Mouse (Mus musculus): ENCODE measurements at regions not wholly inside any gene's neighbourhood (a gene's known extent, or its start where the extent isn't known, plus 50 kb on each side); places are given as distances from the start of the nearest gene placed in this dataset.

DNA sequence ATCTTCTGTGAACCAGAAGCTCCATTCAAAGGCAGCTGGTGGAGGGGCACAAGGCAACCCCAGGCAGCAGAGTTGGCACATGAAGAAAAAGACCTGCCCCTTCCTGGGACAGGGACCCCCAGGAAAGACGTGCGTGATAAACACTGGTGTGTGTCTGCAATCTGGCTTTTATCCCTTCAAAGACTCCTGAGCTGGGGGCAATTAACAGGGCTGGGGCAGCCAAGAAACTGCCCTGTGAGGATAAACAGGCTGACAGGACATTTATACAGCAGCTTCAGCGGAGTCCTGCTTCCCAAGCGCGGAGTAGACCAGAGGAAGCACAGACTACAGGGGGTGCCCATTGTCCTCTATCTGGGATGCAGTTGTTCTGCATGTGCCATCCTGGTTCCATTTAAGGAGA lies 167.0 kb downstream of the Chic2 start:
- Histone ChIP-seq H3K4me1 (ENCODE audit: control insufficient read depth, insufficient read depth, low read length) (0 out of 2 replicates have a peak, but pooled peaks cover 2% of the 10 kb centered on the region), H3K36me3 (ENCODE audit: control insufficient read depth, insufficient read depth, low read length) (no peaks in the 10 kb centered on the region), H3K27me3 (replicated peaks; ENCODE audit: control insufficient read depth, insufficient read depth, low read length) (no peaks in the 10 kb centered on the region), H3K4me3 (ENCODE audit: insufficient read depth, low read depth, low read length) (no peak overlapping the region), H3K27ac (ENCODE audit: insufficient read depth, low read depth, low read length) (no peak overlapping the region)
- WGBS: 55% methylated on average over 5 of the region's 5 CpGs
- TF ChIP-seq CTCF (conservative IDR thresholded peaks at IDR 0.05; ENCODE audit: insufficient read depth, insufficient read length, low read depth, low read length) (no peak), POLR2A (IDR thresholded peaks at IDR 0.05; ENCODE audit: low read depth, low read length) (no peak)
- no peak for DNase-seq

DNA sequence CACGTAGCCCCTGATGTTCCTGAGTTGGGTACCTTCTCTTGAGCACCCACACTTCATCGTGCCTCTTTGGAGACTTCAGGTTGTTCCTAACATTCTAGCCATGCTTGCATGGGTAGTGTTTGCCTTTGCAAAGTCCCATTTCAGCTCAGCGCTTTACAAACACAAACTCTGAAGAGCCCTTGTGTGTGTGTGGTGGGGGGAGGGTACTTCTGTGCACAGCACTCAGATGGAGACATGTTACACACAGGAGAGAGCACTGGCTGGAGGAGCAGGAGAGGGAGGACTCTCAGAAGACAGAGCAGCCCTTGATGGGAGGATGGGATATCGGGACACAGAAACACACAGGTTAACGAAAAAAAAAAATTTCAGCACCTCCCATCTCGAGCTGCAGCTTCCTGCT lies 167.4 kb downstream of the Chic2 start:
- Histone ChIP-seq H3K4me1 (ENCODE audit: control insufficient read depth, insufficient read depth, low read length) (0 out of 2 replicates have a peak, but pooled peaks cover 2% of the 10 kb centered on the region), H3K36me3 (ENCODE audit: control insufficient read depth, insufficient read depth, low read length) (no peaks in the 10 kb centered on the region), H3K4me3 (ENCODE audit: insufficient read depth, low read depth, low read length) (no peak overlapping the region), H3K27ac (ENCODE audit: insufficient read depth, low read depth, low read length) (no peak overlapping the region), H3K27me3 (replicated peaks; ENCODE audit: control insufficient read depth, insufficient read depth, low read length) (no peaks in the 10 kb centered on the region)
- 67% methylated on average over 6 of the region's 6 CpGs for WGBS
- TF ChIP-seq POLR2A (IDR thresholded peaks at IDR 0.05; ENCODE audit: low read depth, low read length) (no peak), CTCF (conservative IDR thresholded peaks at IDR 0.05; ENCODE audit: insufficient read depth, insufficient read length, low read depth, low read length) (no peak)
- DNase-seq: no peak

DNA sequence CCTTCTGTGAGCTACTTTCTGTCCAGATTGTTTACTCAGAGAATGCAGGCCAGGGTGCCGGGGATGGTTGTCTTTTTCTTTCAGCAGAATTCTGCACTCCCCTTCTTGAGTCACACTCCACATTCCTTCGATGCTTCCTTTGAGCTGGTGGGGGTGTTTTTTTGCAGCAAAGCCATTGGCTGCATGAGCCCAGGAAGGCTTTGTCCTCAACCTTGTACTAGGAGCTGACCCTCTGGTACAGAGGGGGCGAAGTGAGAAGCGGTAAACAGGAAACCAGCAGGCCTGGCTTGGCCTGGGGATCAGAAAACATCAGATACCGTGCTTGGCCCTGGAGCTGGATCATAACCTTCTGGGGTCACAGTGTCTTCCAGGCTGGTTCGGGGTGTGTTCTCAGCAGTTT lies 169.9 kb downstream of the Chic2 start:
- H3K27ac ChIP-seq (ENCODE audit: insufficient read depth, low read depth, low read length): peak overlapping the region; percentile 37; the same call in 1 of the 2 replicates
- DNase-seq: peak; percentile 81
- no peak overlapping the region for H3K4me3 ChIP-seq (ENCODE audit: insufficient read depth, low read depth, low read length)
- H3K36me3 ChIP-seq (ENCODE audit: control insufficient read depth, insufficient read depth, low read length): no peaks in the 10 kb centered on the region
- no peaks in the 10 kb centered on the region for H3K27me3 ChIP-seq (replicated peaks; ENCODE audit: control insufficient read depth, insufficient read depth, low read length)
- 37% methylated on average over 6 of the region's 6 CpGs for WGBS
- TF ChIP-seq CTCF (conservative IDR thresholded peaks at IDR 0.05; ENCODE audit: insufficient read depth, insufficient read length, low read depth, low read length) (no peak), POLR2A (IDR thresholded peaks at IDR 0.05; ENCODE audit: low read depth, low read length) (no peak)
- 0 out of 2 replicates have a peak, but pooled peaks cover 2% of the 10 kb centered on the region for H3K4me1 ChIP-seq (ENCODE audit: control insufficient read depth, insufficient read depth, low read length)

DNA sequence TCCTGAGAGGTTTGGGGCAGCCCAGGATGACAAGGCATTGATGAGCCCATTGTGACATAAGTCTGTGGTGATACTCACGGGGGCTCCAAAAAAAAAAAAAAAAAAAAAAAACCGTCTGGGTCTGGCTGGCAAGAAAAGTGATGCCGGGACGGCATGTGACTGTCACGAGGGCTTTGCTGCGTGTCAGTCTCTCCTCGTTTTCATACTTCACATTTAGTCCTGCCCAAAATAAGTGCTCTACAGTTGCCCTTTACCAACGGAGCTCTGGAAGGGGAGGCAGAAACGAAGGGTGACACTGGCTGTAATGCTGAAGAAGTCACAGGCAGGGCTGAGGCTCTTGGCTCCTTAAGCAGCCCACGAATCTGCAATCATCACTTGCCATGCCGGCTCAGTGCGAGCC lies 167.9 kb upstream of the Lnx1 start:
- Histone ChIP-seq H3K27me3 (replicated peaks; ENCODE audit: control insufficient read depth, insufficient read depth, low read length) (no peaks in the 10 kb centered on the region), H3K36me3 (ENCODE audit: control insufficient read depth, insufficient read depth, low read length) (no peaks in the 10 kb centered on the region), H3K27ac (ENCODE audit: insufficient read depth, low read depth, low read length) (no peak overlapping the region), H3K4me3 (ENCODE audit: insufficient read depth, low read depth, low read length) (no peak overlapping the region), H3K4me1 (ENCODE audit: control insufficient read depth, insufficient read depth, low read length) (0 out of 2 replicates have a peak, but pooled peaks cover 2% of the 10 kb centered on the region)
- 84% methylated on average over 12 of the region's 12 CpGs for WGBS
- no peak for DNase-seq
- TF ChIP-seq POLR2A (IDR thresholded peaks at IDR 0.05; ENCODE audit: low read depth, low read length) (no peak), CTCF (conservative IDR thresholded peaks at IDR 0.05; ENCODE audit: insufficient read depth, insufficient read length, low read depth, low read length) (no peak)

DNA sequence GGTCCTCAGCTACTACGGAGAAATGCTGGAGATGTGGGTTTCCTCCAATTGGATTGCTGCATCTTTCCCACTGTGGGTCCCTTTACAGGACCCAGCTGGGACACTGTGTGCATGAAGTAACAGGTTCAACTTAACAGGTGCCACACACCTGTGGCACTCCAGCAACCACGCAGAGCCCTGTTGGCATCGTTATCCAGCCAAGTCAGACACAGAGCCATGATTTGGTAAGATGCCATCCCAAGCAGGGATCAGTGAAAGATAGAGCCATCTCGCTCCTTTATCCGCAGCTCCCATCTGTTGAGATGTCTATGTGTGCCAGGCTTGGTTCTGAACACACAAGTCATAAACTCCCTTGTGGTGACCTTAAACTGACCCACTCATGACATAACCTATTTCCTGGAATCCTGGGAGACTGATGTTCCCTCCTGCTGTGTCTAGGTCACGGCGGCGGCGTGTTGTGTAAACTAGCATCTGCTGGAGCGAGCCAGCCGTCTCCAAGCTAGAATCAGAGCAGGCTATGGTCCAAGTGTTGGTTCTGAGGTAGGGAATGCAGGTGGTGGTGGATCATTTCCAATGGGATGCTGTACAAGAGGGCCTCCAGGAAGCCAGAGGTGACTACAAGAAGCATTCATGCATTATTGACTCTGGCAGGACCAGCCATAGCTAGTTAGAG lies 164.5 kb upstream of the Lnx1 start:
- H3K27me3 ChIP-seq (replicated peaks; ENCODE audit: control insufficient read depth, insufficient read depth, low read length): no peaks in the 10 kb centered on the region
- DNase-seq: peak; percentile 53
- TF ChIP-seq POLR2A (IDR thresholded peaks at IDR 0.05; ENCODE audit: low read depth, low read length) (no peak), CTCF (conservative IDR thresholded peaks at IDR 0.05; ENCODE audit: insufficient read depth, insufficient read length, low read depth, low read length) (no peak)
- 93% methylated on average over 11 of the region's 11 CpGs for WGBS
- no peak overlapping the region for H3K27ac ChIP-seq (ENCODE audit: insufficient read depth, low read depth, low read length)
- no peaks in the 10 kb centered on the region for H3K4me1 ChIP-seq (ENCODE audit: control insufficient read depth, insufficient read depth, low read length)
- H3K4me3 ChIP-seq (ENCODE audit: insufficient read depth, low read depth, low read length): no peak overlapping the region
- no peaks in the 10 kb centered on the region for H3K36me3 ChIP-seq (ENCODE audit: control insufficient read depth, insufficient read depth, low read length)

DNA sequence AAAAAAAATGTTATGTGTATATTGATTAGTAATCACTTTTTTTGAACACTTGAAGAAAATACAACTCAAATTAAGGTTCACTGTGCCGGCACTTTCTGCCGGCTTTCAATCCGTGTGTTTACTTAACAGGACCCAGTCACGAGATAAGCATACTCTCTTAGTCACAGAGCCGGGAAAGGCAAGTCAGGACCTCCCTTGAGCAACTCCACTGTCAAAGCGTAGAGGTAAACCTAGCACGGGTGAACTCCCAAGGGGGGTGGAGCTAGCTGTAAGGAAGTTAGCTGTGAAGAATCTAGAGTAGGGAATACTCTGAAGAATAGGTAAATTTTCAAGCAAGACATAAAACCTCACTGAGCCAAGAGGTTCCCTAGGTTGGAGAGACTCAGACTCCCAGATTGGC lies 164.0 kb upstream of the Lnx1 start:
- Histone ChIP-seq H3K4me3 (ENCODE audit: insufficient read depth, low read depth, low read length) (no peak overlapping the region), H3K27me3 (replicated peaks; ENCODE audit: control insufficient read depth, insufficient read depth, low read length) (no peaks in the 10 kb centered on the region), H3K27ac (ENCODE audit: insufficient read depth, low read depth, low read length) (no peak overlapping the region), H3K36me3 (ENCODE audit: control insufficient read depth, insufficient read depth, low read length) (no peaks in the 10 kb centered on the region), H3K4me1 (ENCODE audit: control insufficient read depth, insufficient read depth, low read length) (no peaks in the 10 kb centered on the region)
- TF ChIP-seq CTCF (conservative IDR thresholded peaks at IDR 0.05; ENCODE audit: insufficient read depth, insufficient read length, low read depth, low read length) (no peak), POLR2A (IDR thresholded peaks at IDR 0.05; ENCODE audit: low read depth, low read length) (no peak)
- peak; percentile 11 for DNase-seq
- WGBS: 45% methylated on average over 7 of the region's 7 CpGs

DNA sequence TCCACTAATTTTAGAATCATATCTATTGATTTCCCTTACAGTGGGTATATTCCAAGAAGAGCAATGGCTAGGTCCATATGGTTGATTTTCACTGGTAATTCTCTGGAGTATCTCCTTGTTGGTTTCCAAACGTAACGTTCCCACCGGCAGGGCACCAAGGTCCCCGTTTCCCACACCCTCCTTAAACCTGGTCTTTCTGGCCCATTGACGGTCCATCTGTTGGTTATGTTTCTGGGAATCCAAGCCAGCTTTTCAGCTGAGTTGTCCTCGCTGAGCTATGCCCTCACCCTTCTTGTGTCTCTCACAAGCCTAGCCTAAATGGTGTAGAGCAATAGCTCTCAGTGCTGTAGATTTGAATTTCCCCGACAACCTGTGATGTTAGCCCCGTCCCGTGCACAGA lies 162.7 kb upstream of the Lnx1 start:
- WGBS: 94% methylated on average over 9 of the region's 9 CpGs
- no peaks in the 10 kb centered on the region for H3K36me3 ChIP-seq (ENCODE audit: control insufficient read depth, insufficient read depth, low read length)
- no peak for DNase-seq
- no peak overlapping the region for H3K27ac ChIP-seq (ENCODE audit: insufficient read depth, low read depth, low read length)
- no peaks in the 10 kb centered on the region for H3K4me1 ChIP-seq (ENCODE audit: control insufficient read depth, insufficient read depth, low read length)
- H3K27me3 ChIP-seq (replicated peaks; ENCODE audit: control insufficient read depth, insufficient read depth, low read length): no peaks in the 10 kb centered on the region
- no peak overlapping the region for H3K4me3 ChIP-seq (ENCODE audit: insufficient read depth, low read depth, low read length)
- no peak for TF ChIP-seq POLR2A (IDR thresholded peaks at IDR 0.05; ENCODE audit: low read depth, low read length)
- no peak for TF ChIP-seq CTCF (conservative IDR thresholded peaks at IDR 0.05; ENCODE audit: insufficient read depth, insufficient read length, low read depth, low read length)

Measured in kidney, adult 2 months (tissue).